Mouse (Mus musculus) liver, embryonic 13.5 days (tissue): ENCODE measurements around the gene Fkrp. TPM values are rescaled to one million over a fixed set of nuclear protein-coding genes. Genes with fewer than 3 reads are reported as not detected.
A peak's percentile ranks its signal among the peaks of the same experiment; 100 is the strongest.

Experiments
- ATAC-seq: fragments of 200-750 bp; cut with Nextera tagmentation; 2 replicates; pipeline ENCODE4 v1.8.0; 2017; ENCODE audit warnings: low read depth, mild to moderate bottlenecking, moderate number of reproducible peaks, moderate library complexity
- DNase-seq: peaks from one replicate; pipeline ENCODE4 v3.0.0; 2022
- H3K27ac ChIP-seq: fragments of 300-500 bp; sonication (generic); 2 replicates; pipeline ENCODE4 v1.5.1; 2015; ENCODE audit warnings: moderate library complexity, mild to moderate bottlenecking, inconsistent platforms
- H3K27me3 ChIP-seq: fragments of 300-500 bp; sonication (generic); 2 replicates; pipeline ENCODE4 v1.6.1; 2015; ENCODE audit warnings: mild to moderate bottlenecking, inconsistent platforms
- H3K36me3 ChIP-seq: fragments of 300-500 bp; sonication (generic); 2 replicates; pipeline ENCODE4 v1.6.1; 2015; ENCODE audit warnings: mild to moderate bottlenecking, inconsistent platforms
- H3K4me1 ChIP-seq: fragments of 300-500 bp; sonication (generic); replicated peaks from 2 replicates; pipeline ENCODE4 v1.6.1; 2015; ENCODE audit warnings: inconsistent platforms
- H3K4me2 ChIP-seq: fragments of 300-500 bp; sonication (generic); 2 replicates; pipeline ENCODE4 v1.6.1; 2015; ENCODE audit warnings: inconsistent platforms, mild to moderate bottlenecking, moderate library complexity
- H3K4me3 ChIP-seq: fragments of 300-500 bp; sonication (generic); replicated peaks from 2 replicates; pipeline ENCODE4 v1.5.1; 2015; ENCODE audit warnings: mild to moderate bottlenecking, inconsistent platforms
- H3K9ac ChIP-seq: fragments of 300-500 bp; sonication (generic); 2 replicates; pipeline ENCODE4 v1.6.1; 2015; ENCODE audit warnings: mild to moderate bottlenecking, inconsistent platforms
- H3K9me3 ChIP-seq: fragments of 300-500 bp; sonication (generic); replicated peaks from 2 replicates; pipeline ENCODE4 v1.6.1; 2016; ENCODE audit warnings: inconsistent platforms
- WGBS: fragments of 180-500 bp; shearing (Covaris S2); methylation state at CpG from one replicate; pipeline ENCODE4 v1.1.7; 2015; ENCODE audit not compliant: insufficient replicate concordance; 5-methylcytosine and 5-hydroxymethylcytosine counted together
- polyA plus RNA-seq: library from polyadenylated mRNA; unstranded; fragments of >200 nt; fragmentation: Nextera tagmentation; extraction: Ambion mirVana; gene quantifications from 2 replicates; pipeline ENCODE4 v1.2.1, GENCODE M21; 2015

Fkrp gene
- polyA plus RNA-seq, 1 experiment from 2014 or later, result 10.0 TPM

DNA sequence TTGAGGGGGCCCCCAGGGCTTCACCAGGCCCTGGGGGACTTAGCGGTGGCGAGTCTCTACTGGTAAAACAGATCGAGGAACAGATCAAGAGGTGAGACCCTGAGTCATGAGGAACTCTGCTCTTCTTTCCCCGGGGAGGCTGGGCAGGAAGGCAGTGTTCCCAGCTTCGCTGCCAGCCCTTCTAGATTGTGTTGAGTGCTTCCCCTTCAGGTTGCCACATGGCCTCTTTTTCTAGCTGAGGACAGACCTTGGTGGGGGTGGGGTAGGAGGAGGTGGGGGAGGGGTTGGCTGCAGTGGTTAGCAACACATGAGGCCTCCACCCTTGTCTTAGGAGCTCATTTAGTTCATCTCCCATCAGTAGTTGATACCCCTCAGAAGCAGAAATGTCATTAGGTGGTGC lies 10.0 kb upstream of the Fkrp start:
- Histone ChIP-seq H3K4me1 (peaks cover 38% of the 10 kb centered on the region), H3K9ac (no peak overlapping the region), H3K27ac (0 out of 2 replicates have a peak overlapping the region, but pooled peaks have one; percentile 5), H3K4me3 (no peak overlapping the region), H3K9me3 (no peaks in the 10 kb centered on the region), H3K4me2 (no peak overlapping the region), H3K36me3 (peaks cover 98% of the 10 kb centered on the region), H3K27me3 (no peaks in the 10 kb centered on the region)
- 37% methylated on average over 5 of the region's 5 CpGs for WGBS
- ATAC-seq, result no peak
- no peak for DNase-seq

DNA sequence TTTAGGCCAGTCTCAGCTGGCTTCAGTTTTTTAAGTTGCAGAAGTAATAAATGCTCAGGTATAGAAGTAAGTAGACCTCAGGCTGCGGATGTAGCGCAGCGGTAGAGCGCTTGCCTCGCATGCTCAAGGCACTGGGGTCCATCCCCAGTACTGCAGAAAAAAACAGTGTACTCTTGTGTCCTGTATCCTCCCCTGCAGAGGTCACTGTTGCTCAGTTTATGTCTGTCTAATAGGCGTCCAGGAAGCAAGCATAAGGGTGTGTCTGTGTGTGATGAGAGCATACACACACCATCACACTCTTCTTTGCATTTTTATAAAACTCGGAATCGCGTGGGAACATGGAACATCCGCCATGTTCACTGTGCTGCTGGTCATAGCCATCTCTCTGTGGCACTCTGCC lies 9.3 kb upstream of the Fkrp start:
- no peak overlapping the region for H3K4me2 ChIP-seq
- H3K9me3 ChIP-seq, result no peaks in the 10 kb centered on the region
- H3K27ac ChIP-seq, result no peak overlapping the region
- H3K27me3 ChIP-seq, result no peaks in the 10 kb centered on the region
- no peak overlapping the region for H3K9ac ChIP-seq
- peaks cover 91% of the 10 kb centered on the region for H3K36me3 ChIP-seq
- no peak for DNase-seq
- WGBS, result 73% methylated on average over 10 of the region's 10 CpGs
- no peak overlapping the region for H3K4me3 ChIP-seq
- ATAC-seq, result peak; percentile 22; the same call in 1 of the 2 replicates
- peaks cover 46% of the 10 kb centered on the region for H3K4me1 ChIP-seq

DNA sequence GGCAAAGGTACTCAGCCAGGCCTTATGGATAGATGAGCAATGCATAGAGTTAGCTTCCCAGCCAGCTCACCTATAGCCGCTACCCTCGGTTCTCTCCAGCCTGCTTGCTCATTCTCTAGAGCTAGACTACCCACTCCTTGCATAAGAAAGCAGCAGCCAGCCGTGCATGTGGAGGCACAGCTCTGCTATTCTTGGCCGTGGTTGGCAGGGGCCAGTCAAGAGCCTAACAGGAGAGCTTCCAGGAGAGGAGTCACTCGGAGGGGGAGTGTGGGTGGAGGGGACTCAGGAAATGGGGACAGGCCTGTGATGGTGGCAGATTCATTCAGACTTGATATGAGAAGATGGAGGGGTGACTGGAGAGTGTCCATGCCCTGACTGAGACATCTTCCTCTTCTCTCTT lies 7.2 kb upstream of the Fkrp start:
- no peak overlapping the region for H3K27ac ChIP-seq
- DNase-seq (no peak), ATAC-seq (no peak)
- no peak overlapping the region for H3K9ac ChIP-seq
- H3K4me3 ChIP-seq, result no peak overlapping the region
- no peaks in the 10 kb centered on the region for H3K27me3 ChIP-seq
- H3K4me1 ChIP-seq, result peaks cover 66% of the 10 kb centered on the region
- peaks cover 72% of the 10 kb centered on the region for H3K36me3 ChIP-seq
- WGBS, result 69% methylated on average over 5 of the region's 5 CpGs
- no peaks in the 10 kb centered on the region for H3K9me3 ChIP-seq
- H3K4me2 ChIP-seq, result no peak overlapping the region

DNA sequence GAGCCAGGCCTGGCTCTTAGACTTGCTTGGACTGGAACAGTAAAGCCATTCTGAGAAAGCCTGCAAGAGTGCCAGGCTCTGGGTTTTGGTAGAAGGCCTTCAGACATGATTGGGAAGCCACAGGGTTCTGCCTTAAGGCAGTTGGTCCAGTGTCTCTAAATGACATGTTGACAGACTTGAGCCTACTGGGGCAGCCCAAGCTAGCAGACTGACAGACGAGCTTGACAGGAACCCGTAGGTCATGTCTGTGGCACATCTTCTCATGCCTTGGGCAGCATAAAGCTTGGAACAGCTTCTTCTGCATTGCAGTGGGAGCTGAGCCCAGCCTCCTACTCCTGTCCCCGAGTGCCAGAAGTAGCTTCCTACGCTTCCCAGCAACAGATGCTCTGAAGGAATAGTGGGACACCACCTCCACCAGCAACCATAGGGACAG lies 5.2 kb upstream of the Fkrp start:
- peak overlapping the region; percentile 56; the same call in 1 of the 2 replicates for H3K27ac ChIP-seq
- 82% methylated on average over 4 of the region's 4 CpGs for WGBS
- H3K4me1 ChIP-seq, result peaks cover 78% of the 10 kb centered on the region

DNA sequence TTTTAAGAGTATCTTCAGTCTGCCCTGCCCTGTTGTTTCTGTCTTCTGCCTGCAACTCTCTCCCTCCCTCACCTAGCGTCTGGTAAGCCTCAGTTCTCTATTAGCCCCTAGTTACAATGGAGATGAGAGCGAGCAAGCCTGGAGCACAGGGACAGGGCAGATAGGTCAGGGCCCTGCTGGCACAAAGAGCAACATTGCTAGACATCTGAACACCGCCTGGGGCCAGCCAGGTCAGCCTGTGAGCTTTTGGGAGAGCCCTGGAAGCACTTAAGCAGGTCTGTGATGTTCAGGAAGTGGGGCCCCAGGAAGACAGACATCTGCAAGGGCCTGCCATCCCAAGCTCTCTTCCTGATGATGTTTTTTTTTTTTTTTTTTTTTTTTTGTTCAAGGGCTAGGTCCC lies 4.6 kb upstream of the Fkrp start:
- DNase-seq, result no peak
- Histone ChIP-seq H3K4me3 (no peak overlapping the region), H3K9ac (0 out of 2 replicates have a peak overlapping the region, but pooled peaks have one; percentile 66), H3K4me2 (peak overlapping the region; percentile 88; the same call in 1 of the 2 replicates), H3K36me3 (peaks cover 49% of the 10 kb centered on the region), H3K27me3 (no peaks in the 10 kb centered on the region), H3K9me3 (no peaks in the 10 kb centered on the region), H3K27ac (peak overlapping the region; percentile 56), H3K4me1 (peaks cover 73% of the 10 kb centered on the region)
- WGBS, result 50% methylated on average over 3 of the region's 3 CpGs
- ATAC-seq, result no peak

More for the DNA sequence above, 5.2 kb upstream of the Fkrp start:
- H3K4me3 ChIP-seq, result no peak overlapping the region
- H3K9ac ChIP-seq, result 0 out of 2 replicates have a peak overlapping the region, but pooled peaks have one; percentile 29
- no peaks in the 10 kb centered on the region for H3K27me3 ChIP-seq
- ATAC-seq (no peak), DNase-seq (no peak)
- H3K36me3 ChIP-seq, result peaks cover 55% of the 10 kb centered on the region
- no peaks in the 10 kb centered on the region for H3K9me3 ChIP-seq
- no peak overlapping the region for H3K4me2 ChIP-seq

DNA sequence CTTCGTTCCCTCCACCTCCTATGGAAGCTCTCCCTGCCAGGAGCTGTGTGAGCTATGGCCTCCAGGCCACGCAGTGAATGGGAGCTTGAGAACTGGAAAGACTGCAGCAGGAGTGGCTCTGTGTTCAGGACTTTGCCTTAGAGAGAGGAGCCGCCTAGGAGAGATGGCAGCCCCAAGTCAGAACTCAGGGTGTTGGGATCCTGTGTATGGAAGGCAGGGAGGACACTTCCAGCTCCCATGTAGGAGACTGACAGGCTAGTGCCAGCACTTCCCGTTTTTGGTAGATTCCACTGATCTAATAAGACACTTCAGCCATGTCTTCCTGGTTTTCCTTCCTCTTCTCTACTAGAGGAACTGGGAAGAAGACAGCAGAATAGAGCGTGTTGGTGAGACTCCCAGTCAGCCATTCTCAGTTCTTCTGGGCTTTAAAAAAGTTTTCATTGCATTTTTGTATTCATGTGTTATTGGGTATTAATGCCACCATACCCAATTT lies 3.8 kb upstream of the Fkrp start:
- no peak for ATAC-seq
- Histone ChIP-seq H3K36me3 (peaks cover 41% of the 10 kb centered on the region), H3K4me2 (peak overlapping the region; percentile 88), H3K27ac (peak overlapping the region; percentile 90), H3K4me3 (peak overlapping the region; percentile 35), H3K9ac (peak overlapping the region; percentile 66), H3K27me3 (no peaks in the 10 kb centered on the region), H3K9me3 (no peaks in the 10 kb centered on the region), H3K4me1 (peaks cover 76% of the 10 kb centered on the region)
- 31% methylated on average over 5 of the region's 5 CpGs for WGBS
- no peak for DNase-seq

DNA sequence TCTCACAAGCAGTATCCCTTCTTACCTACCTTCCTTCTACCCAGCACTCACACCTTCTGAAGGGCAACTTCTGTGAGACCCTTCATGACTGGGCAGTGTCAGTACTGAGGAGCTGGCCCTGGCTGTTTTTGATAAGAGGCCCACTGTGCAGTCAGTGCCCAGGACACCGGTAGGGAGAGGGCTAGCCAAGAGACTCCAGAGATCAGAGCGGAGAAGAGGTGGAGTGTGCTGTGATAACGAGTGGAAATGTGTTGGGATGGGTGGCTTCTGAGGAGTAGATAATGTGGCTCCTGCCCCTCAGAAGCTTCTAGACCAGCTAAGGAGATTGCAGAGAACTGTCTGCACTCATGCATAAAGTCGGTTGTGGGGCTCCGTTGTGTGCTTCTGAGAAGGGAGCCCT lies 3.3 kb upstream of the Fkrp start:
- no peaks in the 10 kb centered on the region for H3K27me3 ChIP-seq
- peak overlapping the region; percentile 35 for H3K4me3 ChIP-seq
- 13% methylated on average over 5 of the region's 5 CpGs for WGBS
- peaks cover 36% of the 10 kb centered on the region for H3K36me3 ChIP-seq
- peak overlapping the region; percentile 66 for H3K9ac ChIP-seq
- H3K9me3 ChIP-seq, result no peaks in the 10 kb centered on the region
- peaks cover 81% of the 10 kb centered on the region for H3K4me1 ChIP-seq
- H3K27ac ChIP-seq, result peak overlapping the region; percentile 90
- peak; percentile 51 for DNase-seq
- H3K4me2 ChIP-seq, result peak overlapping the region; percentile 88
- ATAC-seq, result peak; percentile 89

DNA sequence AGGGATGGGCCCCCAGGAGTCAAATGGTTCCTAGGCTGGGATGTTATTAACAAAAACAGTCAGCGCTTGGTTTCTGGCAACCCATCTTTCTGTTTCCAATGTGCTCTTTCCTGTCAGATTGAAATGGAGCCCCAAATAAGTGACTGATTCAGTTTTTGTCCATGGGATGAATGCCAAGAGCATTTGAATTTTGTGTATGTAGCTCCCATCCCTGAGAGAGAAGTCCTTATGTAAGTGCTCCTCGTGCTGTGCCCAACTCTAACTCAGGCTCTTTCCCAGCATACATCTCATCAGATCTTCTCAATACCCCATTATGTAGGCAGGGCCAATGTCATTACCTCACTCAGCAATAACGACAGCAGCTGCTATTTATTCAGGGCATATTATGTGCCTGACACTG lies 1.2 kb upstream of the Fkrp start:
- 74% methylated on average over 3 of the region's 3 CpGs for WGBS
- DNase-seq, result no peak
- Histone ChIP-seq H3K36me3 (peaks cover 21% of the 10 kb centered on the region), H3K4me1 (peaks cover 73% of the 10 kb centered on the region), H3K9me3 (no peaks in the 10 kb centered on the region), H3K27ac (peak overlapping the region; percentile 92), H3K4me3 (peak overlapping the region; percentile 95), H3K9ac (peak overlapping the region; percentile 99), H3K4me2 (peak overlapping the region; percentile 88), H3K27me3 (no peaks in the 10 kb centered on the region)
- ATAC-seq, result no peak

DNA sequence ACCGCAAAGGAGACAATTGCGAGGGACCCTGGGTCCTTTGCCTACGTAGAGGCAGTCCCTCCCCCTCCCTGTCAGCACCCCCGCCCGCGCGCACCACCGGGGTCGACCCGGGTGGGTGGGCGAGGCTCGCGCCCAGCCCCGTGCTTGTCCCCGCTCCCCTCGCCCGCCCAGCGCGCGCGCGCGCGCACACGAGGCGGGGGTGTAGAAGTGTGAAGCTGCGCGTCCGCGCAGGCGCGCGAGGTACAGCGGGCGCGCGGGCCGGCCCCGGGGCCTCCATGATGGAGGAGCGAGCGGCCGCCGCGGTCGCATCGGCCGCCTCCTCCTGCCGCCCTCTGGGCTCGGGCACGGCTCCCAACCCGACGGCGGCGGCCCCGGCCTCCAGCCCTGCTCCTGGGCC lies 456 bp downstream of the Fkrp start:
- WGBS, result under 1% methylated on average over 55 of the region's 55 CpGs
- ATAC-seq (peak; percentile 73), DNase-seq (peak; percentile 62)
- H3K36me3 ChIP-seq, result peaks cover 8% of the 10 kb centered on the region
- peaks cover 65% of the 10 kb centered on the region for H3K4me1 ChIP-seq
- peak overlapping the region; percentile 88 for H3K4me2 ChIP-seq
- H3K9me3 ChIP-seq, result no peaks in the 10 kb centered on the region
- H3K27ac ChIP-seq, result peak overlapping the region; percentile 92
- peak overlapping the region; percentile 99 for H3K9ac ChIP-seq
- peaks cover 13% of the 10 kb centered on the region for H3K27me3 ChIP-seq
- H3K4me3 ChIP-seq, result peak overlapping the region; percentile 95

DNA sequence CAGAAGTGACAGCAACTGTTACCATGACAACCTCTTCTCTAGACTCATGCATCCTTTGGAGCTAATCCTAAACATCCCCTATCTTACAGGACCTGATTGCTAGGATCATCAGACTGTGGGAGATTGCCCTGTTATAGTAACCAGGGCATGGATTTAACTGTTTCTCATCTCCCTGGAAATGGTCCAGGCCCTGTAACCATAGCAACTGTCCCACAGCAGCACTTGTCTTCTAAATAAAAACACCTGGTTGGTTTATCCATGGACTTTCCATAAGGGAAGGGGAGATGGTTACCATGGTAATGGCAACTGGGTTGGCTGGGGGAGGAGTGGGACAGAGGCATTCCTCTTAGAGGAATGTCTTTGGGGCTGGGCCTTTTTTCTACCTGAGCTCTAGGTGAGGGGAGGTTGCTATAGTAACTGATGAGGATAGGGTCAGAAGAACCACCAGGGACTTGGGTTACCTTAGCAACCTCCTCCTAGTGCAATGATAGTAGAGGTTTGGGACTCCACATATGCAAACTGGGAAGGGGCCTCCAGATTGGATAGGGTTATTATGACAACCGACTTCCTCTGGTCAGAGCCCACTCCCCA lies 1.1 kb downstream of the Fkrp start, which contains the start of gene Strn4:
Strn4 (plus strand) TSS at position 539 of the 591 bp plus-strand sequence.
- ATAC-seq, result no peak

DNA sequence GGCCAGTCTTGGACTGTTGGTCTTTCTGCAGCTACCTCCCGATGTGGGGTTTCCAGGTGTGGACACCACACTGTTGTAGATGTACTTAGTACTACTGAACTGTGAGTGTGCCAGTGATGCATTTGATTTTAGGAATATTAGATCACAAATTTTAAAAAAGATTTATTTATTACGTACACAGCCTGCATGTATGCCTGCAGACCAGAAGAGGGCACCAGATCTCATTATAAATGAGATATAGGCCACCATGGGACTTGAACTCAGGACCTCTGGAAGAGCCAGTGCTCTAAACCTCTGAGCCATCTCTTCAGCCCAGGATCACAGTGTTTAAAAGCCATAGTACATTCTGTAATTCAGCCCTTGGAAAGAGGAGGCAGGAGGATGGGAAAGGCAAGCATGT lies 4.0 kb downstream of the Fkrp start:
- no peak overlapping the region for H3K27ac ChIP-seq
- H3K4me2 ChIP-seq, result no peak overlapping the region
- ATAC-seq (no peak), DNase-seq (no peak)
- H3K27me3 ChIP-seq, result peaks cover 26% of the 10 kb centered on the region
- H3K9me3 ChIP-seq, result no peaks in the 10 kb centered on the region
- H3K36me3 ChIP-seq, result peaks cover 4% of the 10 kb centered on the region; the same call in 1 of the 2 replicates
- H3K4me3 ChIP-seq, result no peak overlapping the region
- H3K4me1 ChIP-seq, result peaks cover 38% of the 10 kb centered on the region
- 59% methylated on average over 2 of the region's 2 CpGs for WGBS
- H3K9ac ChIP-seq, result no peak overlapping the region

More for the DNA sequence above, 1.1 kb downstream of the Fkrp start, which contains the start of gene Strn4:
- Histone ChIP-seq H3K27me3 (peaks cover 20% of the 10 kb centered on the region), H3K27ac (peak within 1 kb of the TSS; percentile 92), H3K9me3 (no peaks in the 10 kb centered on the region), H3K36me3 (peaks cover 8% of the 10 kb centered on the region), H3K4me2 (peak within 1 kb of the TSS; percentile 88), H3K4me3 (peak within 1 kb of the TSS; percentile 95), H3K4me1 (peaks cover 65% of the 10 kb centered on the region), H3K9ac (peak within 1 kb of the TSS; percentile 99)
- no peak for DNase-seq
- WGBS, result 26% methylated on average over 1 of the region's 1 CpGs
